Mouse (Mus musculus): ENCODE results near the gene Noxo1. TPM values are rescaled to one million over a fixed set of nuclear protein-coding genes. Genes with fewer than 3 reads are reported as not detected.

Noxo1 gene
- polyA plus RNA-seq, 1 experiment = 0.02 TPM

DNA sequence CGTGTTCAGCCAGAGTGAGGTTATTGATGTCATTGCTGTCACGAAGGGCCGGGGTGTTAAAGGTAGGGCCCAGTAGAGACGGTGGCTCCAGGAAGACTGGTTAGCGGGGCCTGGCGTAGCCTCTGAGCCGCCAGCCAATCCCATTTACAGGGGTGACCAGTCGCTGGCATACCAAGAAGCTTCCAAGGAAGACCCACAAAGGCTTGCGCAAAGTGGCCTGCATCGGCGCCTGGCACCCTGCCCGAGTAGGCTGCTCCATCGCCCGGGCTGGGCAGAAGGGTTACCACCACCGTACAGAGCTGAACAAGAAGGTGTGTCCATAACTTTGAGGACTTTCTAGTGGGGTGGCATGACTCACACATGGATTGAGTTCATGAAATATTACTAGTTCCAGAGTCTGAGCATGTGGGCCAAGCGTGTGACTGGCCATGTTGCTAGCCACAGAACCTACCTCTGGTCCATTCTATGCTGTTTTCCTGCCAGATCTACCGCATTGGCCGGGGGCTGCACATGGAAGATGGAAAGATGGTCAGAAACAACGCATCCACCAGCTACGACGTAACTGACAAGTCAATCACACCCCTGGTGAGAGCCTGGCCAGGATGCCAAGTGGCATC lies 37.5 kb downstream of the Noxo1 start:
- H3K36me3 ChIP-seq (ENCODE audit: control insufficient read depth) = no peaks in the 10 kb centered on the region
- H3K27me3 ChIP-seq (ENCODE audit: control insufficient read depth) = no peaks in the 10 kb centered on the region
- H3K4me3 ChIP-seq (replicated peaks) = no peak overlapping the region
- peaks cover 34% of the 10 kb centered on the region for H3K4me1 ChIP-seq (ENCODE audit: control insufficient read depth)
- no peak for TF ChIP-seq TAL1 (IDR thresholded peaks at IDR 0.05; ENCODE audit: low read length)
- TF ChIP-seq GATA1 (IDR thresholded peaks at IDR 0.05; ENCODE audit: low read length) = no peak
- no peaks in the 10 kb centered on the region for H3K9me3 ChIP-seq (ENCODE audit: control insufficient read depth, low read length)

- TF ChIP-seq TAL1 (IDR thresholded peaks at IDR 0.05; ENCODE audit: low read length) = no peak
- TF ChIP-seq GATA1 (IDR thresholded peaks at IDR 0.05; ENCODE audit: low read length) = no peak
- Histone ChIP-seq H3K9me3 (ENCODE audit: control insufficient read depth, low read length) (no peaks in the 10 kb centered on the region), H3K27me3 (ENCODE audit: control insufficient read depth) (no peaks in the 10 kb centered on the region), H3K4me3 (replicated peaks) (no peak overlapping the region), H3K36me3 (ENCODE audit: control insufficient read depth) (peaks cover 4% of the 10 kb centered on the region), H3K4me1 (ENCODE audit: control insufficient read depth) (peaks cover 37% of the 10 kb centered on the region)
Observed at GRCm38 (mm10) chr17:24734513-24734912, 38.5 kb downstream of the Noxo1 start.

- Histone ChIP-seq H3K4me1 (ENCODE audit: control insufficient read depth) (peaks cover 40% of the 10 kb centered on the region), H3K9me3 (ENCODE audit: control insufficient read depth, low read length) (no peaks in the 10 kb centered on the region), H3K4me3 (replicated peaks) (peak overlapping the region; percentile 87), H3K36me3 (ENCODE audit: control insufficient read depth) (peaks cover 12% of the 10 kb centered on the region), H3K27me3 (ENCODE audit: control insufficient read depth) (no peaks in the 10 kb centered on the region)
- TF ChIP-seq GATA1 (IDR thresholded peaks at IDR 0.05; ENCODE audit: low read length) (no peak), TAL1 (IDR thresholded peaks at IDR 0.05; ENCODE audit: low read length) (no peak)
Observed at GRCm38 (mm10) chr17:24735446-24735845, 39.4 kb downstream of the Noxo1 start.

DNA sequence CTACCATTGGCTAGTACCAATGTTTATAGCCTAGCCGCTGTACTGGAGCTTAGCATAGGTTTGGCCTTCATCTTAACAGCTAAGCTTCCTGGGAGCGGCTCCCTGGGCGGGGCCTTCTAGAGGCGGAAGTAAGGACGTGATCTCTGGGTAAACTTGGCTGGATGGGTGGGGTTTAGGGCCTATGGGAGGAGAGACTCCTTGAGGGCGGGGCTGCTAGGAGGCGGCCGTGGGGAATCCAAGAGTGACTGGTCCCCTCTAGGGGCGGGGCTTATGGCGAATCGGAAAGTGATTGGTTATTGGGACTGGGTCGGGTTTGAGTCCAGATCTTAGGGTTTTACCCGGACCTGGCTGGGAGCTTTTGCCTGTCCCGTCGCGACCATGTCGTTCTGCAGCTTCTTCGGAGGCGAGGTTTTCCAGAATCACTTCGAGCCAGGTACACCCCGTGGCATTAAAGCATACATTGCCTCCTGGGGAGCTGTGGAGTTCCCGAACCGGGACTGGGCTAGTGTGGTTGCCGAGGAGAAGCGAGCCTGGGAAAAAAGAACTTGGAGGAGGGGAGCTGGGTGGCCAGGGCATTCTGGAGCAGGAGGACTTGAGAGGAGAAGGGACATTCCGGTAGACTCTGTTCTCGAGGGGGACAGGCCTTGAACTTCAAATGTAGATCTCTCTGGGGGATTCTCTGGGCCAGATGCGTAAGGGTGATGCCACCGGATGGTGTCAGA lies 40.5 kb downstream of the Noxo1 start, which contains the start of gene Msrb1:
Gene Msrb1 (plus strand): TSS at position 313 of the 722 bp plus-strand sequence.
- peaks cover 40% of the 10 kb centered on the region for H3K4me1 ChIP-seq (ENCODE audit: control insufficient read depth)
- H3K4me3 ChIP-seq (replicated peaks) = peak within 1 kb of the TSS; percentile 87
- H3K27me3 ChIP-seq (ENCODE audit: control insufficient read depth) = no peaks in the 10 kb centered on the region
- H3K9me3 ChIP-seq (ENCODE audit: control insufficient read depth, low read length) = no peaks in the 10 kb centered on the region
- H3K36me3 ChIP-seq (ENCODE audit: control insufficient read depth) = peaks cover 18% of the 10 kb centered on the region
- no peak for TF ChIP-seq TAL1 (IDR thresholded peaks at IDR 0.05; ENCODE audit: low read length)
- no peak for TF ChIP-seq GATA1 (IDR thresholded peaks at IDR 0.05; ENCODE audit: low read length)

DNA sequence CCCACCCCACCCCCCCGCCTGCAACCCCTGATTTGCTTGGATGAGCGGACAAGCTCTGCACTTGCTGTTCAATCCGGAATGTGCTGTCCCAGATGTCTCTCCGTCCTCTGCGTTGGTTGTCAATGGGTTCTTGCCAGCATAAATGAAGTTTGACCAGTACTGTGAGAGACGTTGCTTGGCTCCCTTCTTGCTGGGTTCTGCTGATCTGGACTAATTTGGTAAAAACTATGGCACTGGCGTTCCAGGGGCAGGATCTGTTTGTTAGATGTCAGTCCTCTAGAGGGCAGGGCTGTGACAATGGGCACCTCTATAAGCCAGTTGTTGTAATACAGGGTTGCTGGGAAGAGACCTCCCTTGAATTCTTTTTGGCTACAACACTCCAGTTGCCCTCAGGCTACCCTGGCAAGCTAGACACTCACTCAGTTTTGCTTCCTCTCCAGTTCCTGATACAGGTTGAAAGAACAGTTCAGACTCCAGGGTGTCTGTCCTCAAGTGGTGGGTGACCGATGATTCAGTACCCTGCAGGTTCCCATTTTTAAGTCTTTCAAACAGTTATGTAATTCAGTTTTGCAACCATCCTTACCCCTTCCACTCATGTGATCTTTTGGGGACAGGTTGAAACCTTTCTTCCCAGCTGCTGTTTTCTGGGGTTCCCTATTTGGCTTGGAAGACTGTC lies 41.2 kb downstream of the Noxo1 start:
- Histone ChIP-seq H3K36me3 (ENCODE audit: control insufficient read depth) (peaks cover 23% of the 10 kb centered on the region), H3K4me1 (ENCODE audit: control insufficient read depth) (peaks cover 40% of the 10 kb centered on the region), H3K4me3 (replicated peaks) (peak overlapping the region; percentile 87), H3K9me3 (ENCODE audit: control insufficient read depth, low read length) (no peaks in the 10 kb centered on the region), H3K27me3 (ENCODE audit: control insufficient read depth) (no peaks in the 10 kb centered on the region)
- no peak for TF ChIP-seq GATA1 (IDR thresholded peaks at IDR 0.05; ENCODE audit: low read length)
- no peak for TF ChIP-seq TAL1 (IDR thresholded peaks at IDR 0.05; ENCODE audit: low read length)

- H3K27me3 ChIP-seq (ENCODE audit: control insufficient read depth) = no peaks in the 10 kb centered on the region
Observed at GRCm38 (mm10) chr17:24738238-24738637, 42.2 kb downstream of the Noxo1 start.

DNA sequence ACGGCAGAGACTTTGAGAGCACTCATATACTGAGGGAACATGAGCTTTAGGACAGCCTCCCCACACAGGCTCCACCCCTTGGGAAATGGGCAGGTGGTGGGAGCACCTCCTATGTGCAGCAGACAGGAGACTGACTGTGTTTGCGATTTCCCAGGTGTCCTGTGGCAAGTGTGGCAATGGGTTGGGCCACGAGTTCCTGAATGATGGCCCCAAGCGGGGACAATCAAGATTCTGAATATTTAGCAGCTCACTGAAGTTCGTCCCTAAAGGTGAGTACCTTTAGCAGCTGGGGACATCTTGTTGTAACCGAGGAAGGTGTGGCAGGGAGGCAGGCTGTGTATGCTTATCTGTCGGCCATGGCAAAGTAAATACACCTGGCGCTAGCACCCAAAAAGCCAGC lies 43.9 kb downstream of the Noxo1 start:
- peaks cover 25% of the 10 kb centered on the region for H3K36me3 ChIP-seq (ENCODE audit: control insufficient read depth)
- no peak for TF ChIP-seq GATA1 (IDR thresholded peaks at IDR 0.05; ENCODE audit: low read length)
- no peak for TF ChIP-seq TAL1 (IDR thresholded peaks at IDR 0.05; ENCODE audit: low read length)
- H3K9me3 ChIP-seq (ENCODE audit: control insufficient read depth, low read length) = no peaks in the 10 kb centered on the region
- H3K27me3 ChIP-seq (ENCODE audit: control insufficient read depth) = no peaks in the 10 kb centered on the region
- H3K4me1 ChIP-seq (ENCODE audit: control insufficient read depth) = peaks cover 41% of the 10 kb centered on the region
- no peak overlapping the region for H3K4me3 ChIP-seq (replicated peaks)

More at GRCm38 (mm10) chr17:24738238-24738637, 42.2 kb downstream of the Noxo1 start:
- H3K36me3 ChIP-seq (ENCODE audit: control insufficient read depth) = peaks cover 25% of the 10 kb centered on the region
- no peak for TF ChIP-seq TAL1 (IDR thresholded peaks at IDR 0.05; ENCODE audit: low read length)
- no peak for TF ChIP-seq GATA1 (IDR thresholded peaks at IDR 0.05; ENCODE audit: low read length)
- H3K4me3 ChIP-seq (replicated peaks) = no peak overlapping the region
- no peaks in the 10 kb centered on the region for H3K9me3 ChIP-seq (ENCODE audit: control insufficient read depth, low read length)
- peaks cover 40% of the 10 kb centered on the region for H3K4me1 ChIP-seq (ENCODE audit: control insufficient read depth)

DNA sequence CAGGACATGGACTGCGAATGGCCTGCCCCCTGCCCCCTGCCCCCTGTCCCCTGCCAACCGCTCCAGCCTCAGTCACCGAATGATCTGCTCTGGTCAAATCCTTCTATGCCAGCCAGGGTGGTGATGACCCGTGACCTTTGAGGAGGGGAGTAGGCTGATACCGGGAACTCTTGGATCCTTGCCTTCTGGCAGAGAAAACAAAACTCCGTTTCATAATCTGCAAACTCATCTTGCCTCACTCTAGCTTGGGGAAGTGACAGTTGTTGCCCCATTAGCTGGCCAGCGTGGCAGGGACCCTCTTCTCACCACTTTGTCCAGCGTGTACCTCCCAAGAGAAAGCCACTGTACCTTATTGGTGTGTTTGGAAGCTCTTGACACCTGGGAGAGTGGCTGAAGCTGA lies 46.3 kb downstream of the Noxo1 start:
- Histone ChIP-seq H3K36me3 (ENCODE audit: control insufficient read depth) (peaks cover 25% of the 10 kb centered on the region), H3K4me1 (ENCODE audit: control insufficient read depth) (peaks cover 19% of the 10 kb centered on the region), H3K9me3 (ENCODE audit: control insufficient read depth, low read length) (no peaks in the 10 kb centered on the region), H3K27me3 (ENCODE audit: control insufficient read depth) (peaks cover 7% of the 10 kb centered on the region), H3K4me3 (replicated peaks) (no peak overlapping the region)
- TF ChIP-seq GATA1 (IDR thresholded peaks at IDR 0.05; ENCODE audit: low read length) = no peak
- no peak for TF ChIP-seq TAL1 (IDR thresholded peaks at IDR 0.05; ENCODE audit: low read length)

DNA sequence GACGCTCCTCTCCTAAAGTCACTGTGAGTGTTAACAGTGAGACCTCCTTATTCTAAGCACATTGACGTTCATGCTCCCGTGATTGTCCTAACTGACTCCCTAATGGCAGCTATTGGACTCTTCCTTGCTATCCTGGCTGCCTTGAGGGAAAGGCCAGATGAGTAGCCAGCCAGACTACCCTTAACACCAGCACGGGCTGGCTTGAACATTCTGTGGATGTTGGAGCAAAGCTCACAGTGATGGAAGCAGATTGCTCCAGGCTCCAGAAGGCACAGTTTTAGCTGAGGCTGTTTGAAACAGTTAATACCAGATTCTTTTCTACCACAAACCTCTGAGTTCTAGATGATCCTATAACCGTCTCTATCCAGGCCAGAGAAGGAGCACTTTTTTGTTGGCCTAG lies 47.9 kb downstream of the Noxo1 start:
- peaks cover 8% of the 10 kb centered on the region for H3K4me1 ChIP-seq (ENCODE audit: control insufficient read depth)
- TF ChIP-seq GATA1 (IDR thresholded peaks at IDR 0.05; ENCODE audit: low read length) (no peak), TAL1 (IDR thresholded peaks at IDR 0.05; ENCODE audit: low read length) (no peak)
- H3K4me3 ChIP-seq (replicated peaks) = no peak overlapping the region
- H3K27me3 ChIP-seq (ENCODE audit: control insufficient read depth) = peaks cover 14% of the 10 kb centered on the region
- peaks cover 25% of the 10 kb centered on the region for H3K36me3 ChIP-seq (ENCODE audit: control insufficient read depth)
- H3K9me3 ChIP-seq (ENCODE audit: control insufficient read depth, low read length) = no peaks in the 10 kb centered on the region

All from erythroblast, embryonic 14.5 days (primary cell).